ENCODE assay signal across 25 mouse cellular contexts in genomic region chr8:112755171-112755570, GRCm38 (mm10).
"Had no signal": no experiment of that assay in that cellular context is flagged by ENCODE, and none has a peak within 500 bp of the region (broad histone marks: within the 10 kb centered on the region; RNA-seq: fewer than 3 reads in every experiment).

No protein-coding gene starts in this region.

- DNase-seq: gastrocnemius, postnatal 14 days; gastrocnemius, postnatal 36 days; heart, adult 11 months; heart, postnatal 10 days; heart, postnatal 4 days; kidney, adult 11 months; kidney, adult 2 months; kidney, adult 9 months; kidney, postnatal 14 days; kidney, postnatal 36 days; layer of hippocampus, adult 9-11 months; layer of hippocampus, postnatal 36 days; left cerebral cortex, postnatal 4 days had no signal

- H3K27me3 ChIP-seq: heart, embryonic 12.5 days; hindbrain, embryonic 13.5 days; hindbrain, embryonic 15.5 days; kidney, embryonic 15.5 days; limb, embryonic 13.5 days; limb, embryonic 15.5 days; liver, embryonic 12.5 days had no signal

- H3K4me2 ChIP-seq: heart, embryonic 12.5 days; hindbrain, embryonic 13.5 days; hindbrain, embryonic 15.5 days; kidney, embryonic 15.5 days; limb, embryonic 13.5 days; limb, embryonic 15.5 days; liver, embryonic 12.5 days had no signal

- H3K4me1 ChIP-seq: heart, embryonic 10.5 days; heart, embryonic 12.5 days; hindbrain, embryonic 13.5 days; hindbrain, embryonic 15.5 days; kidney, embryonic 15.5 days; limb, embryonic 13.5 days; limb, embryonic 15.5 days; liver, embryonic 12.5 days had no signal

- H3K36me3 ChIP-seq: heart, embryonic 10.5 days; heart, embryonic 12.5 days; hindbrain, embryonic 13.5 days; hindbrain, embryonic 15.5 days; kidney, embryonic 15.5 days; limb, embryonic 13.5 days; limb, embryonic 15.5 days; liver, embryonic 12.5 days had no signal

- ATAC-seq: hindbrain, postnatal 0 days; intestine, embryonic 16.5 days; liver, embryonic 12.5 days had no signal

- H3K4me3 ChIP-seq: heart, embryonic 10.5 days; heart, embryonic 12.5 days; hindbrain, embryonic 13.5 days; hindbrain, embryonic 15.5 days; kidney, embryonic 15.5 days; limb, embryonic 13.5 days; limb, embryonic 15.5 days; liver, embryonic 12.5 days had no signal

- H3K27ac ChIP-seq: heart, embryonic 10.5 days; hindbrain, embryonic 13.5 days; hindbrain, embryonic 15.5 days; hindbrain, postnatal 0 days; kidney, embryonic 15.5 days; kidney, postnatal 0 days; limb, embryonic 13.5 days; limb, embryonic 15.5 days; liver, embryonic 12.5 days; liver, embryonic 14.5 days had no signal

- H3K9me3 ChIP-seq: heart, embryonic 10.5 days; heart, embryonic 12.5 days; hindbrain, embryonic 13.5 days; hindbrain, embryonic 15.5 days; kidney, embryonic 15.5 days; limb, embryonic 13.5 days; limb, embryonic 15.5 days; liver, embryonic 12.5 days had no signal

- H3K9ac ChIP-seq: heart, embryonic 12.5 days; hindbrain, embryonic 13.5 days; hindbrain, embryonic 15.5 days; kidney, embryonic 15.5 days; limb, embryonic 13.5 days; limb, embryonic 15.5 days; liver, embryonic 12.5 days; liver, embryonic 14.5 days had no signal
